Mouse (Mus musculus) CH12.LX (cell line): ENCODE measurements around the gene Olfr881.

Experiments used
- CTCF ChIP-seq, 2 experiments: IDR thresholded peaks in 1 of 2; conservative IDR thresholded peaks in 1 of 2; 2 replicates each; pipeline ENCODE4 v1.5.1; 2011 to 2012; ENCODE audit warnings: low read depth in 2 of 2, low read length in 2 of 2, improper control_type of control experiment in 1 of 2, inconsistent platforms in 1 of 2, mild to moderate bottlenecking in 1 of 2, moderate library complexity in 1 of 2
- EP300 ChIP-seq: IDR thresholded peaks from 2 replicates; pipeline ENCODE4 v1.6.1; 2011; ENCODE audit warnings: low read length, improper control_type of control experiment
- MAX ChIP-seq: IDR thresholded peaks from 2 replicates; pipeline ENCODE4 v1.6.1; 2011; ENCODE audit warnings: low read length, improper control_type of control experiment
- MXI1 ChIP-seq: IDR thresholded peaks from 2 replicates; pipeline ENCODE4 v1.6.1; 2011; ENCODE audit warnings: mild to moderate bottlenecking, low read depth, low read length, improper control_type of control experiment
- POLR2A ChIP-seq: IDR thresholded peaks from 2 replicates; pipeline ENCODE4 v1.6.1; 2011; ENCODE audit warnings: low read depth, mild to moderate bottlenecking, improper control_type of control experiment, low read length
- SIN3A ChIP-seq: IDR thresholded peaks from 2 replicates; pipeline ENCODE4 v1.6.1; 2012; ENCODE audit warnings: low read length, improper control_type of control experiment, inconsistent platforms
- TCF12 ChIP-seq: IDR thresholded peaks from 2 replicates; pipeline ENCODE4 v1.6.1; 2014; ENCODE audit warnings: low read depth, mild to moderate bottlenecking, inconsistent platforms, low read length, improper control_type of control experiment
- UBTF ChIP-seq: IDR thresholded peaks from 2 replicates; pipeline ENCODE4 v1.6.1; 2012; ENCODE audit warnings: low read depth, mild to moderate bottlenecking, inconsistent platforms, low read length, improper control_type of control experiment, moderate library complexity
- USF2 ChIP-seq: conservative IDR thresholded peaks from 2 replicates; pipeline ENCODE4 v1.6.1; 2011; ENCODE audit warnings: low read depth, low read length, improper control_type of control experiment
- ZC3H11A ChIP-seq: IDR thresholded peaks from 2 replicates; pipeline ENCODE4 v1.6.1; 2012; ENCODE audit warnings: low read depth, mild to moderate bottlenecking, inconsistent platforms, low read length, improper control_type of control experiment
- ZKSCAN1 ChIP-seq: IDR thresholded peaks from 2 replicates; pipeline ENCODE4 v1.6.1; 2012; ENCODE audit warnings: low read depth, inconsistent platforms, low read length, improper control_type of control experiment, borderline replicate concordance

DNA sequence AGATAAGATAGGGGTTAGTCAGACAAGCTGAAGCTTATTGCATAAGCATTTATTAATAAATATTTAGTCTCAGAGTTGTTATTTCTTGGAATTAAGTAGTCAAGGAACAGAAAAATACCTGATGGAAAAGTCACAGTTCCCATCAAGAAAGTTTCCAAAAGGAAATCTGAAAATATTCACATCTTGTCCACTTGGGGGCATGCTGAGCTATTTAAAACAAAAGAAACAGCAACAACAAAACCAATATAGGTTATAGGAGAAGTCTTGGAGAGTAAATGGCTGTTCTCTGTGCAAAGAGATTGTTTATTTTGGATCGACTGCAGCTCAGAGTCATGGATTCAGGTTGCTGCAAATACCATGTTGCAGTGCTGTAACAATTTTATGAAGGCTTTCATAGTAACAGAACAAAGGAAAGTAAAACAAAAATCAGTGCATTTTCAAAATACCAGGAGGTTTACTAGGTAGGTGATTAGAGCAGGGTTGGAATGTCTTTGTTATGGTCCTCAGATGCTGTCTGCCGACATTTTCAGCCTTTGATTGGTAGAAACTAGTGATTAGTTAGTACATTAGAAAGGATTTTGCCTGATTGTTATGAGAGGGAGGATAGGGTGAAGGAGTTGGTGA lies 7.1 kb downstream of the Olfr881 start:
- TF ChIP-seq USF2 (no peak), CTCF (conservative IDR thresholded peaks at IDR 0.05 in 1 of 2, IDR thresholded peaks at IDR 0.05 in 1 of 2; ENCODE audit: low read depth in 2 of 2, low read length in 2 of 2) (peak; percentile 28 to 51; a peak in 3 of 4 replicates), MAX (no peak), POLR2A (no peak), UBTF (no peak), TCF12 (no peak), EP300 (no peak), ZC3H11A (no peak), SIN3A (no peak), MXI1 (no peak), ZKSCAN1 (no peak)
